Mouse (Mus musculus): ENCODE data around the gene Srxn1. TPM values are rescaled to one million over a fixed set of nuclear protein-coding genes. Genes with fewer than 3 reads are reported as not detected.

Srxn1 gene
- total RNA-seq, 2 experiments from 2014 or later: 103 to 106 TPM

DNA sequence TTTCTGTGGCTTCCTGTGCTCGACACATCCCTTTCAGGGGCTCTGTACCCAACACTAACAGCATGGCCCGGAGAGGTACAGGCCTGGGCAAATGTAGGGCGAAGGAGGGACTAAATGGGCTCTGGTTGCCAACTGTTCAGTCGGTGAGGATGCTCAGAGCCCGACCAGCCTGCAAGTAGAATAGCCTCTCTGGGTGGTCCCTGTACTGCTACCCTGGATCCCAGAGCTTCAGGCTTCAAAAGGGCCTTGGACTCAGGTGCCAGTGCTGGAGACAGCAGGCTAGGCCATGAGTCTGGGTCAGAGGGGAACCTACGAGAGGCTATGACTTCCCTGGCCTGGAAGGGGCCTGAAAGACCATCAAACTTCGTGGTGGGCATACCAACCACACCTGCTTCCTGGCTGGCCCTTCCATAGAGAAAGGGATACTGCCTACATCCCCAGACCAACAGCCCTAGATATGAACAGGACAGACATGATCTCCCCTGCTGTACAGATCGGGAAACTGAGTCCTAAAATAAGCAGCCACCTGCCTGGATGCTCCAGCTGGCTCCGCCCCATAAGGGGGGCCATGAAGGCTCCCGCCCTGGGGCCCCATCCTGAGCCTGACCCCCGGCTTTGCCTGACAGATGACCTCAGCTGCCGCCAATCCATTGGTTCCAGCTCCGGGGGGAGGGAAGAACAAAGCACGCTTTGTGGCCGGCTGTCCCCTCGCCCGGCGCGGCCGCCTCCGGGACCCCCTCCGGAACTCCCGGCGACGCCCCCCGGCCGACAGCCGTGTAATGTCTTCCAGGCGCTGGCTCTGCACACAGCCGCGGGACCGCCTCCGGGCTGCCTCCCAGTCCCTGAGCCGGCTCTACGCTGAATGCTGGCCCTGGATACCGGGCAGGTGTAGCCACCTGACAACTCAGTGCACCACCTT, 9.0 kb downstream of the Srxn1 start:
- no peak for DNase-seq (ENCODE audit: low spot score in 2 of 2)

- no peak for DNase-seq (ENCODE audit: low spot score in 2 of 2)
Measured at GRCm38 (mm10) chr2:152117694-152118093, 12.4 kb downstream of the Srxn1 start.

GRCm38 (mm10) chr2:152119228-152119865, 14.0 kb downstream of the Srxn1 start:
- DNase-seq (ENCODE audit: low spot score in 2 of 2): no peak

DNA sequence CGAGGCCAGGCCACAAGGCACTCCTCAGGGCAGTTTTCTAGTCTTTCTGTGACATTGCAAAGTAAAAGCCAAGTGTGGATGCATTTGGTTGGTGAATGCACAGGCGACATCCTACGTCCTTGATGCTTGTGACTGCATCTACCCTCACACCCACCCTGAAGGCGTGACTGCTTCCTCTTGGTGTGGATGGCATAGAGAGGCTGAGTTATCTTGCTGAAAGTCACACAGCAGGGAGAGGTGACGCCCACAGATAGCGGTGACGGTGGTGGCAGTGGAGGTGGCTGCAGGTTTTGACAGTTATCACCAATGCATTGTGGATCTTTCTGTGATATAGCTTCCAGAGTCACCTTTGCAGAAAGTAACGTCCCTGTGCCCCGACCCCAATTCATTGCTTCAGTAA, 17.6 kb downstream of the Srxn1 start:
- peak in 1 of 2 experiments; percentile 38 for DNase-seq (ENCODE audit: low spot score in 2 of 2)

- no peak for DNase-seq (ENCODE audit: low spot score in 2 of 2)
Measured at GRCm38 (mm10) chr2:152128597-152128996, 23.3 kb downstream of the Srxn1 start.

DNA sequence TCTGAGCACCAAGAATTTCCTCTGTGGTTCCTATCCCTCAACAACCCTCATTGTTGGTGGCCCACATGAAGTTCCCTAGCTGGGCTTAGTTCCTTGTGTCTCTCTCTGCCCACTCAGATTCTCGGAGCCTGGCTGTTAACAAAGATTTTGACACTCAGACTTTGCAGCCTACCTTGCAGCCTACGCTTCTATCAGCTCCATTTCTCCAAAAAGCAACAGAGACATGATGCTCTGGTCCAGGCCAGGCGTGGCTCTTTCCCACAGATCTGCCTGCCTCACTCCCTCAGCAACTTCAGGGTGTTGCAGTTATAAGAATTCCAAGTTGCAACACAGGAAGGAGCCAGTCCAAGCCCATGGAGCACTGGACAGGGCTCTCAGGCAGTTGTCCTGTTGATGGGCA, 24.5 kb downstream of the Srxn1 start:
- peak in 1 of 2 experiments; percentile 74 for DNase-seq (ENCODE audit: low spot score in 2 of 2)

DNA sequence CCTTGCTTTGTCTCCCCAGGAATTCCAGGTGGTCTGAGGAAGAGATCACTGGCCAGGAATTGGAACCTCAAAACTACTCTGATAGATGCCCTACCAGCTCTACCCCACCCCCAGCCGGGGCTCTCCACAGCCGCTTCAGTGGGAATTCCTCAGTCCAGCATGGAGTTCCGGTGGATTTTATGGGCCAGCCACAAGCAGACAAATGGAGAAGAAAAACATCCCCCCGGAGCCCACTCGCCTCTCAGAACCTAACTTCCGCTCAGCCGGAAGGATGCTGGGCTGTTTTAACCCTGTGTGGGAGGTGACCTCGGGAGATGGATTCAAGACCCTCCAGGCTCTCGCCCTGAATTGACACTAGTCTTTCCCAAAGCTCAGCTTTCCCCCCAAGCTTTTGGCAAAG, 26.7 kb downstream of the Srxn1 start:
- no peak for DNase-seq (ENCODE audit: low spot score in 2 of 2)

- no peak for DNase-seq (ENCODE audit: low spot score in 2 of 2)
Measured at GRCm38 (mm10) chr2:152132691-152133090, 27.4 kb downstream of the Srxn1 start.

- peak in 1 of 2 experiments; percentile 26 for DNase-seq (ENCODE audit: low spot score in 2 of 2)
Measured at GRCm38 (mm10) chr2:152139191-152139987, 34.1 kb downstream of the Srxn1 start.

GRCm38 (mm10) chr2:152140941-152141340, 35.6 kb downstream of the Srxn1 start:
- no peak for DNase-seq (ENCODE audit: low spot score in 2 of 2)

DNA sequence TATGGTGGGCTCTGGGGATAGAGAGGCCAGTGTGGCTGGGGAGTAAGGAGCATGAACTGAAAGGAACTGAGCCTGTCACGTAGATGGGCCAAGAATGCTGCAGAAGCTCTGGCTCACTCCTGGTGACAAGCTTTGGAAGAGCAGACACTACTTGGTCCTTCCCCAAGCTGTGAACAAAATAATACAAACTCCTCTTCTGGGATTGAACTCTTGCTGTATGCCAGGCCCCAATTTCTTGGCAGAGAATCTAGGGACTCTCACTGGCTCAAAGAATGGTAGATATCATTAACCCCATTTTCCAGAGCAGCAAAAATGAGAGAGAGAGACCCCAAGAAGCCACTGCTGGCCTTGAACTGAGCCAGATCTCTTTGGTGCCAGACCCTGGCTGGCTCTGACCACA, 36.2 kb downstream of the Srxn1 start:
- no peak for DNase-seq (ENCODE audit: low spot score in 2 of 2)

DNA sequence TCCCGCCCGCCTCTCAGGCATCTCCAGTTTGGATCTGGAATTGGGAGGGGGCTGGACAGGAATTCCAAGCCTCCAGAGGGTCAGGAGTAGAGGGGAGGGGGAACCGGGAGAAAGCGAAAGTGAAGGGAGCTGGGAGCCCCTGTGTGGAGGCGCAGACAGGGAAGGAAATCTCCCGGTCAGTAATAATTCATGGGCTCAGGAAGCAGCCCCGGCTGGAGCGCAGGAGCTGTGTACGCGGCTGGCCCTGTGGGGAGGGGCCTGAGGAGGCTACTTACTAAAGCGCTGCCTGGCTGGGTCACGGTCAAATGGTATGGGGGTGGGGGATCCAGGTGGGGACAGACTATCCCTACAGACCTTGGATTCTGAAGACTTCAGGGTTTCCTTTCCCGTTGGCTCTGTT, 36.7 kb downstream of the Srxn1 start:
- DNase-seq (ENCODE audit: low spot score in 2 of 2): no peak

DNA sequence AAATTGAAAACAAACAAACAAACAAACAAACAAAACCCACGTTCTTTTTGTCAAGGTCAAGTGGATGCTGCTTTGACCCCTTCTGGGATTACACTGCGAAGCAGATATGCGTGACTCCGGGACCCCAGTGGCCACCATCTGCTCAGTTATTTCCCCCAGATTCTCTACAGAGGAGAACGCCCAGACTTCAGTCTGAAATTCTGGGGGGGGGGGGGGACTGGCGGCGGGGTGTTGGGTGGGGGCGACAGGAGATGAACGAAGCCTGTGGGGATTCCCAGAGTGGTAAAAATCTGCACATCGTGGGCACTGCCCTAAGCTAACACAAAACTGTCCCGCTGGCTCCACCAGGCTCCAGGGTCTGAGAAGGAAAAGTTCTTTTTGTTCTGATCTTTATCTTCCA, 37.3 kb downstream of the Srxn1 start:
- DNase-seq (ENCODE audit: low spot score in 2 of 2): no peak

- peak in 1 of 2 experiments; percentile 30 for DNase-seq (ENCODE audit: low spot score in 2 of 2)
Measured at GRCm38 (mm10) chr2:152143279-152144157, 38.2 kb downstream of the Srxn1 start, which contains the start of gene Tcf15. TSS of gene Tcf15 (plus strand) at chr2:152143561.

- DNase-seq (ENCODE audit: low spot score in 2 of 2): no peak
Measured at GRCm38 (mm10) chr2:152144158-152144450, 38.8 kb downstream of the Srxn1 start.

GRCm38 (mm10) chr2:152144501-152144900, 39.2 kb downstream of the Srxn1 start:
- no peak for DNase-seq (ENCODE audit: low spot score in 2 of 2)

DNA sequence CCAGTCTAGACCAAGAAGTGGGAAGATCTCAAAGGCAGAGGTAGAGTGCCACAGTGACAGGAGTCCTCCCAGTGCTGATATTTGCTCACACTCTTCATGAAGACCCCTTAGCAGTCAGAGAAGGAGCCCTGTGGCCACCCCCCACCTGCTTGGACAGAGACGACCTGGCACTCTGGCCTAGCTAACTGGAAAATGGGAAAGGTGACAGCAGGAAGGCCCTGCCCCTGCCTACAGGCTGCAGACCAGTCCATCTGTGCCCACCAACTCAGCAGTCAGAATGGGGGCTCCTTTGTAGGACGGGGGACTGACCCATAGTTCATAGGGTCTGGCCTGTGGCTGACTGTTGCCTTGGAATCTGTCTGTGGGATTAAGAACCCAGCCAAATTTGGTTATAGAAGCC, 40.4 kb downstream of the Srxn1 start:
- no peak for DNase-seq (ENCODE audit: low spot score in 2 of 2)

GRCm38 (mm10) chr2:152147079-152147478, 41.8 kb downstream of the Srxn1 start:
- DNase-seq (ENCODE audit: low spot score in 2 of 2): no peak

- DNase-seq (ENCODE audit: low spot score in 2 of 2): no peak
Measured at GRCm38 (mm10) chr2:152148675-152149074, 43.4 kb downstream of the Srxn1 start.

- no peak for DNase-seq (ENCODE audit: low spot score in 2 of 2)
Measured at GRCm38 (mm10) chr2:152149891-152150290, 44.6 kb downstream of the Srxn1 start.

- no peak for DNase-seq (ENCODE audit: low spot score in 2 of 2)
Measured at GRCm38 (mm10) chr2:152150373-152150772, 45.1 kb downstream of the Srxn1 start.
